Mouse (Mus musculus) brain, embryonic 14.5 days (tissue): ENCODE results near the gene Olfr1097.

Source experiments
- CTCF ChIP-seq: fragments of 200-500 bp; IDR thresholded peaks from 2 replicates; pipeline ENCODE4 v1.5.1; 2012; ENCODE audit warnings: inconsistent platforms, mild to moderate bottlenecking, moderate library complexity, borderline replicate concordance; ENCODE audit not compliant: insufficient read depth, insufficient read length; ENCODE audit errors: extremely low read depth
- POLR2A ChIP-seq: fragments of 200-500 bp; IDR thresholded peaks from 2 replicates; pipeline ENCODE4 v1.6.1; 2012; ENCODE audit warnings: mild to moderate bottlenecking, inconsistent platforms, borderline replicate concordance; ENCODE audit not compliant: poor library complexity, insufficient read depth, insufficient read length, severe bottlenecking; ENCODE audit errors: extremely low read depth

GRCm38 (mm10) chr2:86926557-86926956 is 34.5 kb upstream of the Olfr1097 start:
- TF ChIP-seq POLR2A (no peak), CTCF (no peak)
